Mouse (Mus musculus): Measurements from ENCODE around the gene Kif23. TPM values are rescaled to one million over a fixed set of nuclear protein-coding genes. Genes with fewer than 3 reads are reported as not detected.

Gene Kif23
- 72.2 and 75.6 TPM in 2 replicates for polyA plus RNA-seq (2016; fragmentation: Nextera tagmentation; extraction: Ambion mirVana)

DNA sequence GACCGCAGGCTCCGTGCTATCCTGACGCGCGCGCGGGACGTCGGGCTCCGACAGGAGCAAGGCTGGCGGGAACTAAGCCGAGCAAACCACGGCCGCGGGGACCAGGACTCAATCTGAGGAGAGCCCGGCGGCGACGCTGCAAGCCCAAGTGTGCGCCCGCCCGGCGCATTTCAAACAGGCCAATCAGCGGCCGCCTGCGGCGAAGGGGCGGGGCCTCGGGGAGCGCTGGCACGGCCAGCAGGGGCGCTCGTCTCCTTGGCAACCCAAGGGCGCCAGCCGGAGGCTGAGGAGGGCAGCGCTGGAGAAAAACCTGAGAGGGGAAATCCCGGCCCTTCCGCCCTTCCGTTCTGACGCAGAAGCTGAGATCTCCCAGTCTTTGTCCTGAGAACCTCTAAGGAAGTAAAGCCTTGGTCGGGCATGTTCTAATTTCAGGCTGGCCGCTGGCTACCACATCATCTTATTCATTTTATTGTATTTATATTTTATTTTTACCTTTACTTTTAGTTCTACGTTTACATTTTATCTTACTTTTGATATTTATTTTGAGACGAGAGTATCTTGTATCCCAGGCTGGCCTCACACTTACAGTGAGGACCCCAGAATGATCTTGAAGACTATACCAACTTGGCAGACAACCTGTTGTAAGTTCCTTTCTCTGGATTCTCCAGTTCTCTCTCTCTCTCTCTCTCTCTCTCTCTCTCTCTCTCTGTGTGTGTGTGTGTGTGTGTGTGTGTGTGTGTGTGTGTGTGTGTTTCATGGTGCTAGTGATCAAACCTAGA, at the start of gene Kif23:
Gene Kif23 (minus strand): TSS at position 152 of the 779 bp plus-strand sequence.
- Histone ChIP-seq H3K36me3 (no peaks in the 10 kb centered on the region), H3K27ac (peak within 1 kb of the TSS; percentile 70), H3K4me3 (peak within 1 kb of the TSS; percentile 75), H3K9ac (peak within 1 kb of the TSS; percentile 82), H3K27me3 (no peaks in the 10 kb centered on the region), H3K4me1 (peaks cover 18% of the 10 kb centered on the region), H3K4me2 (replicated peaks) (peak within 1 kb of the TSS; percentile 97), H3K9me3 (replicated peaks) (no peaks in the 10 kb centered on the region)
- peak; percentile 92 for ATAC-seq (ENCODE audit: low FRiP score)
- under 1% methylated on average over 44 of the region's 44 CpGs for WGBS

DNA sequence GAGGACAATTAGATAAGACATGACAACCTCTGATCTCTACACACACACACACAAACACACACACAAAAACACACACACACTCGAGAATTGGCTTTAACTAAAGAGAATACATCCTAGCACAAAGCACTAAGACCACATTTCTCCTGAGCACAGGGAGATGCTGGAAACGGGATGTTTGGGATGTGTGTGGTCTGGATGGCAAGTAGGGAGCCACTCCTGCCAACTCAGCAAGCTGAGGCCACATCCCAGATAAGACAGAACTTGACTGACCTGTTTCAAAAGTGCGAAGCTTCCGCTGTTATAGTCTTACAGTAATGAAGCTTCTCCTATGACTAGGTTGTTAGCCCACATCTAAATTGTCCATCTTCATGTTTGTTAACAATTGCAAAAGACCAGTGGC, 44.6 kb upstream of the Kif23 start:
- no peaks in the 10 kb centered on the region; the same call in 1 of the 2 replicates for H3K27me3 ChIP-seq
- H3K36me3 ChIP-seq = no peaks in the 10 kb centered on the region
- no peaks in the 10 kb centered on the region for H3K4me1 ChIP-seq
- H3K27ac ChIP-seq = no peak overlapping the region
- no peaks in the 10 kb centered on the region for H3K9me3 ChIP-seq (replicated peaks)
- H3K4me2 ChIP-seq (replicated peaks) = no peak overlapping the region
- WGBS = 72% methylated on average over 4 of the region's 4 CpGs
- ATAC-seq (ENCODE audit: low FRiP score) = no peak
- no peak overlapping the region for H3K9ac ChIP-seq
- H3K4me3 ChIP-seq = no peak overlapping the region

DNA sequence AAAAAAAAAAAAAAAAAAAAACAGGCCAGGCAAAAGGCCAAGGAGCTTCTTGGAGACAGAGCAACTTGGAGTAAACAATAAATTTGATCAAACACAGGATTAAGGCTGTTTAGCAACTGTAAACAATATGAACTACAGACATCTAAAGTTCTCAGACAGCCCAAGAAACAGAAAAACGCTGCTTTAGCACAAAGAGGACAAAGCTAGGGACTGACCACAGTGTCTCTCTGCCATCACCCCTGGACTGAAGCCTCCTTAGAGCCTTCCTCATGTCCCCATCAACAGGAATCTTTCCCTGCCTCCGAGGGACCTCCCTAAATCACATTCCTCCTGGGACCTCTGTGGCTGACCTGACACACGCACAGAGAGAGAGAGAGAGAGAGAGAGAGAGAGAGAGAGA, 44.2 kb upstream of the Kif23 start:
- no peak for ATAC-seq (ENCODE audit: low FRiP score)
- WGBS = 46% methylated on average over 3 of the region's 3 CpGs

DNA sequence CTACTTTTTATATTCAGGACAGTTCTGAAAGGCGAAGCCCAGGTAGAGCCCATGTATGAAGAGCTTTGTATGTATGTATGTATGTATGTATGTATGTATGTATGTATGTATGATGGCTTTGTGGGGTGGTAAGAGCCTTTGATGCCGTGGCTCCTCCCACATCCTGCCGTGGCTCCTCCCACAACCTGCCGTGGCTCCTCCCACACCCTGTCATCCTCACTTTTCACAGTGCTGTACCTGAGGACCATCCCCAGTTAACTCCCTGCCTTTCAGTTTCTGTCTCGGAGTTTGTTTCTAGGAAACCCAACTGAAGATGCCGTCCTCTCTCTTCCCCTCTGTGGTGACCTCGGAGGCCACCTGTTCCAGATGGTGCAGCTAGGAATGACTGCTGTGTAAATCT, 39.5 kb upstream of the Kif23 start:
- Histone ChIP-seq H3K9ac (no peak overlapping the region), H3K36me3 (no peaks in the 10 kb centered on the region), H3K4me2 (replicated peaks) (no peak overlapping the region), H3K9me3 (replicated peaks) (no peaks in the 10 kb centered on the region), H3K27me3 (no peaks in the 10 kb centered on the region; the same call in 1 of the 2 replicates), H3K4me3 (no peak overlapping the region), H3K27ac (no peak overlapping the region), H3K4me1 (no peaks in the 10 kb centered on the region)
- WGBS = 90% methylated on average over 7 of the region's 7 CpGs
- ATAC-seq (ENCODE audit: low FRiP score) = no peak

More for the DNA sequence above, 44.2 kb upstream of the Kif23 start:
- Histone ChIP-seq H3K9ac (no peak overlapping the region), H3K9me3 (replicated peaks) (no peaks in the 10 kb centered on the region), H3K4me3 (no peak overlapping the region), H3K27me3 (no peaks in the 10 kb centered on the region; the same call in 1 of the 2 replicates), H3K4me1 (no peaks in the 10 kb centered on the region), H3K4me2 (replicated peaks) (no peak overlapping the region), H3K27ac (no peak overlapping the region), H3K36me3 (no peaks in the 10 kb centered on the region)

DNA sequence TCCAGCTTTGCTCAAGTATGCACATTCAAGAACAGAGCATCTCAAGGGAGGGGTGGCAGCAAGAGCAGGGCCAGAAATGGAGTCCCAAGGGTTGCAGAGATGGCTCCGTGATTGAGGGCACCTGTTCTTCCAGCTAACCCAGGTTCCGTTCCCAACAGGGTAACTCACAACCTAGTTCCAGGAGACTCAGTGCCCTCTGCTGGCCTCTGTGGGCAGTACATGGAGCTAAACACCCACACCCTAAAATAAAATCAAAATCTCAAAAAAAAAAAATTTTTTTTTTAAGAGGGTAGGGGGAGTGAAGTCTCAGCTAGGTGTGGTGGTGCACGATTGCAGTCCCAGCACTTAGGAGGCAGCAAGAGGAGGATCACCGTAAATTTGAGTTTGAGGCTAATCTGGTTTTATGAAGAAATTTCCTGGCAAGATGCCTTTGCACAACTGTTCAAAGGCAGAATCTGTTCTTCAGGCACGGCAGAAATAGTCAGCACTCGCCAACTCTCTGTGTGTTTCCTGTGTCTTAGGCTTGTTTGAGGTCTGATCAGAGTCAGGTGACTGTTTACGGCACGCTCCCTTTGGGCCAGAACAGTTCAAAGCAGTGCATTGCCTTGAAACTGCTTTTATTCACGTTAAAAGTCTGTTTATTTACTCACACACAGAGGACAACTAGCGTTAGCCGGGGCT, 38.7 kb upstream of the Kif23 start:
- H3K36me3 ChIP-seq = no peaks in the 10 kb centered on the region
- no peaks in the 10 kb centered on the region; the same call in 1 of the 2 replicates for H3K27me3 ChIP-seq
- no peaks in the 10 kb centered on the region for H3K9me3 ChIP-seq (replicated peaks)
- 62% methylated on average over 11 of the region's 11 CpGs for WGBS
- no peak overlapping the region for H3K4me3 ChIP-seq
- no peak for ATAC-seq (ENCODE audit: low FRiP score)
- no peak overlapping the region for H3K9ac ChIP-seq
- H3K27ac ChIP-seq = no peak overlapping the region
- H3K4me2 ChIP-seq (replicated peaks) = no peak overlapping the region
- no peaks in the 10 kb centered on the region for H3K4me1 ChIP-seq

DNA sequence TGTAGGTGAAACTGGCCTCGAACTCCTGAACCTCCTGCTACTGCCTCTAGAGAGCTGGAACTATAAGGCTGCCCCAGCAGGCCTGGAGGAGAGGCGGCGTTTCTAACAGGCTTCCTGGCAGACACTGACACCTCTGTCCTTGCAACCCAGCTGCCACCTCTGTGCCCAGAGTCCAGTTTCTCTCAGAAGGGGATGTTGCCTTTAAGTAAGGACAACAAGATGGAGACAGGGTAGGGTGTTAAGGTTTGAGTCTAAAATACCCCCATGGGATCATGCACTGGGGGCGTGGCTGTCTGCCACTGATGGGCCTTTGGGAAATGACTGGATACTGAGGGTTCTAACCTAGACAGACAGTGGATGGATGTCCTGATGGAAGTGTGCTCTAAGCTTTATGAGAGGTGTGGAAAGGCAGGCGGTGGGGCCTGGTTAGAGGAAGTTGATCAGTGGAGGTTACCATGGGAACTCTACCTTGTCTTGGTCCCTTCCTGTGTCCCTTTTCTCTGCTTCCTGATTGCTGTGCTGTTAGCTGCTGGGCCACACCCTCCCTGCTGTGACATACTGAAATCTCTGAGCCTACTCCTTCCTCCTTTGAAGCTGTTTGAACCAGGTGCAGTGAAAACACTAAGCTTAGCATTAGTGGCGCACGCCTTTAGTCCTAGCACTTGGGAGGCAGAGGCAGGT, 36.5 kb upstream of the Kif23 start:
- no peaks in the 10 kb centered on the region for H3K9me3 ChIP-seq (replicated peaks)
- H3K4me2 ChIP-seq (replicated peaks) = no peak overlapping the region
- H3K27ac ChIP-seq = no peak overlapping the region
- H3K9ac ChIP-seq = no peak overlapping the region
- no peak overlapping the region for H3K4me3 ChIP-seq
- H3K36me3 ChIP-seq = no peaks in the 10 kb centered on the region
- H3K27me3 ChIP-seq = no peaks in the 10 kb centered on the region; the same call in 1 of the 2 replicates
- ATAC-seq (ENCODE audit: low FRiP score) = no peak
- 89% methylated on average over 7 of the region's 7 CpGs for WGBS
- H3K4me1 ChIP-seq = no peaks in the 10 kb centered on the region

DNA sequence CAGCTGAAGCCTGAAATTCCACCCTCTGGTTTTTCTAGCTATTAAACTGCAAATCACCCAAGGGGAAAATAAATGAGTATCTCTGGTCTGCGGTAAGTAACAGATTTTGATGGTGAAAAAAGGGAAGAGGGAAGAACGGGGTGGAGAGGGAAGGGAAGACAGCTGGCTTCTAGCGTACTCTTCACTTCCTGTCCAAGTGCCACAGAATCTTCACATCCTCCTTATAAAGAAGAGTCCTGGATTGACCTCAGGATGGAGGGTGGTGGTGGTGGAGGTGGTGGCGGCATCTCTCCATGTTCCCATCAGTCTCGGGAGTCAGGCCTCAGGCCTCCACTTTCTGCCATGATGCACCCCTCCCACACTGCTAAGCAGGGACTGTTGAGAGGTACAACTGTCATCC, 35.3 kb upstream of the Kif23 start:
- Histone ChIP-seq H3K9ac (no peak overlapping the region), H3K4me1 (no peaks in the 10 kb centered on the region), H3K4me3 (no peak overlapping the region), H3K27ac (no peak overlapping the region), H3K4me2 (replicated peaks) (no peak overlapping the region), H3K27me3 (no peaks in the 10 kb centered on the region), H3K9me3 (replicated peaks) (no peaks in the 10 kb centered on the region), H3K36me3 (no peaks in the 10 kb centered on the region)
- no peak for ATAC-seq (ENCODE audit: low FRiP score)
- WGBS = 84% methylated on average over 5 of the region's 5 CpGs

DNA sequence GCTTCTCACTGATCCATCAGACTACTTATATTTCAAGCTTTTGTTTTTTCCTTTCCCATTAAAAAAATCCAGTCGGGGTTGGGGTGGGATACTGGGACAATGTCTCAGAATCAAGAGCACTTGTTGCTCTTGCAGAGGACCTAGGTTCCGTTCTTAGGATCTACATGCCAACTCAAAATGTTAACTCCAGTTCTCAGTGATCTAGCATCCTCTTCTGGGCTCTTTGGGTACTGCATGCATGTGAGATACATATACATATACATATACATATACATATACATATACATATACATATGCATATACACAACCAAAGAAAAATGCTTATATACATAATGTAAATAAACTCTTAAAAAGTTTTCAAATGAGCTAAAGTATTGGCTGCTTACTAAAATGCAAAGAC, 33.4 kb upstream of the Kif23 start:
- Histone ChIP-seq H3K27ac (no peak overlapping the region), H3K4me3 (no peak overlapping the region), H3K9me3 (replicated peaks) (no peaks in the 10 kb centered on the region), H3K36me3 (no peaks in the 10 kb centered on the region), H3K4me1 (no peaks in the 10 kb centered on the region), H3K9ac (no peak overlapping the region), H3K27me3 (no peaks in the 10 kb centered on the region), H3K4me2 (replicated peaks) (no peak overlapping the region)
- WGBS = 84% methylated on average over 2 of the region's 2 CpGs
- no peak for ATAC-seq (ENCODE audit: low FRiP score)

DNA sequence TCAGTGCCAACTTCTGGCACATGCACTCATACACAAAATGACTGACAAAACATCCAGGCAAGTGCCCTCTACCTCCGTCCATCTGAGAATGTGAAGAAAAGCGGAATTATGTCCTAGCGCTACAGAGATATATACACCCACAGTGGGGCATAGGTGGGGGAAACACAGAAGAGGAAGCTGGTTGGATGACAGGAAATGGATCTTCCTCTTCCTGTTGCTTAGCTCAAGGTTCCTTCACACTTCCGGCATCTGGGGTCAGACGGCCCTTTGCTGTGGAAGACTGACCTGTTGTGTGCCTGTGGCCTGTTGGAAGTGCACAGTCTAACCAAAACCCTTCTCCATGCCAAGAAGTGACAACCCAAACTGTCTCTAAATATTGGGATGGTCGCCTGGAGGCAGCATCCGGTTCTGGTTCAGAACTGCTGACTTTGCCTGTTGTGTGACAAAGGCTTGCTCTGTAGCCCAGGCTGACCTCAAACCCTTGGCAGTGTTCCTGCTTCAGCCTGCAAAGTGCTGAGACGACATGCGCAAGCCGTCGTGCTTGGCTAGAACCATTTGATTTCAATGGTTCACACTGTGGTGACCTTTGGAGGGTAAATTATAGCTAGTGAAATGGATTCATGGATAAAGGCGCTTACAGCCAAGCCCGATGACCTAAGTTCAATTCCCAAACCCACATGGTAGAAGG, 30.8 kb upstream of the Kif23 start:
- Histone ChIP-seq H3K4me1 (0 out of 2 replicates have a peak, but pooled peaks cover 2% of the 10 kb centered on the region), H3K9ac (no peak overlapping the region), H3K4me2 (replicated peaks) (no peak overlapping the region), H3K27me3 (no peaks in the 10 kb centered on the region), H3K36me3 (no peaks in the 10 kb centered on the region), H3K4me3 (no peak overlapping the region), H3K27ac (no peak overlapping the region), H3K9me3 (replicated peaks) (no peaks in the 10 kb centered on the region)
- no peak for ATAC-seq (ENCODE audit: low FRiP score)
- WGBS = 90% methylated on average over 13 of the region's 13 CpGs

DNA sequence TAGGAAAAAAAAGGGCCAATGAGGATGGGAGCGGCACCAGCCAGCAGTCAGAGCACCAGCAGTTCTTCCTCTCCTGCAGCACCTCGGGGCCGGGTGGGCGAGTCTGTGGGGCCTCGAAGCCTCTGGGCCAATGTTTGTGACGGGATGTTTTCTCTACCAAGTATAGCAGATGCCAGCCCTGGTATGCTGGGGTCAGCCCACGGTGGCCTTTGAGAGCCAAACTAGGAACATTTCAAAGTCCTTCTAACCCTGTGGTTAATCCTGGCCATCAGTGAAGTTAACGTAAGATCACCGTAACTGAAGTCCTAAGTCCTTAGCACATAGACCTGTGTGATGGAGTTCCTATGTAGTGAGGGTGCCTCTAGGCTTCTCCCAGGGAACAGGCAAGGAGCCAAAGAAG, 25.5 kb upstream of the Kif23 start:
- 51% methylated on average over 9 of the region's 9 CpGs for WGBS
- no peak overlapping the region for H3K4me2 ChIP-seq (replicated peaks)
- ATAC-seq (ENCODE audit: low FRiP score) = no peak

DNA sequence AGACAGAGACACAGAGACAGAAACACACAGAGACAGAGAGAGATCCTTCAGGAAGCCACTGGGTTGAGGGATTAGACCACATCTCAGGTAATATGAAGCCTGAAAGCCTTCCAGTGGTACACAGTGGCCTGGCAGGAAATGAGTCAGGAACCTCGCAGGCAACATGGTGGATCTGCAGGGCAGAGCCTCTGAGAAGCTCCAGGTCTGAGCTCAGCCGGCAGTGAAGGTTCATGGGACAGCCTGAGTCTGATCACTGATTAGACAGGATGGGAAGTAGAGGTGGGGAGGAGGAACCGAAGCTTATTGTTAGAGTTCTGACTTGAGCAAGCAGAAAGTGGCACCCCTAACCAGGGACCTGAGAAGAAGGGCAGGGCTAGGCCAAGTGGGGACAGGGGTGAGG, 24.5 kb upstream of the Kif23 start:
- ATAC-seq (ENCODE audit: low FRiP score) = no peak
- no peaks in the 10 kb centered on the region for H3K36me3 ChIP-seq
- no peak overlapping the region for H3K27ac ChIP-seq
- H3K27me3 ChIP-seq = 0 out of 2 replicates have a peak, but pooled peaks cover 2% of the 10 kb centered on the region
- WGBS = 72% methylated on average over 3 of the region's 3 CpGs
- no peaks in the 10 kb centered on the region for H3K9me3 ChIP-seq (replicated peaks)
- no peak overlapping the region for H3K9ac ChIP-seq
- no peak overlapping the region for H3K4me3 ChIP-seq
- H3K4me1 ChIP-seq = 0 out of 2 replicates have a peak, but pooled peaks cover 7% of the 10 kb centered on the region
- H3K4me2 ChIP-seq (replicated peaks) = no peak overlapping the region

More for the DNA sequence above, 25.5 kb upstream of the Kif23 start:
- Histone ChIP-seq H3K36me3 (no peaks in the 10 kb centered on the region), H3K4me3 (no peak overlapping the region), H3K9me3 (replicated peaks) (no peaks in the 10 kb centered on the region), H3K27ac (no peak overlapping the region), H3K4me1 (0 out of 2 replicates have a peak, but pooled peaks cover 7% of the 10 kb centered on the region), H3K27me3 (0 out of 2 replicates have a peak, but pooled peaks cover 2% of the 10 kb centered on the region), H3K9ac (no peak overlapping the region)

DNA sequence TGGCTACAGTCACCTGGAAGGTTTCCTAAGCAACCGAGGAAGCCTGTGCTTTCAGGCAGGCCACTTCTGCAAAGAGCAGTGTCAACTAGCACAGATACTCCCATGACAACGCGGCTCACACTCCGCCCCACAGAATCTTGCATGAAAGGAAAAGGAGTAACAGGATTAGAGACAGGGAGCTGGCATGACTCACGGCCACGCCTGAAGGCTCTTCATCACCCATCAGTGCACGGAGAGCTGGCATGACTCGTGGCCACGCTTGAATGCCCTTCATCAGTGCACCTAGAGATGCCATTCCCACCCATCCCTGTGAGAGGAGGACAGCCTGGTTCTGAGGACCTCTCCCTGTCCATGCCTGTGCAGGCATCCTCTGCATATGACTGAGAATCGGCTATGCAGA, 20.8 kb upstream of the Kif23 start:
- Histone ChIP-seq H3K36me3 (no peaks in the 10 kb centered on the region), H3K4me2 (replicated peaks) (no peak overlapping the region), H3K9ac (no peak overlapping the region), H3K27ac (no peak overlapping the region), H3K4me3 (no peak overlapping the region), H3K4me1 (0 out of 2 replicates have a peak, but pooled peaks cover 10% of the 10 kb centered on the region), H3K27me3 (0 out of 2 replicates have a peak, but pooled peaks cover 2% of the 10 kb centered on the region), H3K9me3 (replicated peaks) (no peaks in the 10 kb centered on the region)
- WGBS = 84% methylated on average over 10 of the region's 10 CpGs
- ATAC-seq (ENCODE audit: low FRiP score) = no peak

All from hindbrain, embryonic 12.5 days (tissue).